ENCODE assay signal across 21 mouse cellular contexts in genomic region chr15:85604938-85605337, GRCm38 (mm10). TPM values are rescaled to one million over a fixed set of nuclear protein-coding genes. Genes with fewer than 3 reads are reported as not detected.
"Had no signal": no experiment of that assay in that cellular context is flagged by ENCODE, and none has a peak within 500 bp of the region (broad histone marks: within the 10 kb centered on the region; RNA-seq: fewer than 3 reads in every experiment).

No protein-coding gene starts in this region.

- H3K27me3 ChIP-seq: hindbrain, embryonic 12.5 days; intestine, embryonic 15.5 days; limb, embryonic 12.5 days had no signal

- DNase-seq: gastrocnemius, postnatal 14 days; heart, adult 18-20 months; heart, postnatal 10 days; heart, postnatal 4 days; kidney, adult 18-20 months; kidney, adult 8-10 months; kidney, postnatal 10 days; kidney, postnatal 25 days; kidney, postnatal 4 days; liver had no signal

- H3K9me3 ChIP-seq: heart, embryonic 10.5 days; heart, embryonic 12.5 days; hindbrain, embryonic 10.5 days; hindbrain, embryonic 12.5 days; intestine, embryonic 15.5 days; limb, embryonic 10.5 days; limb, embryonic 12.5 days had no signal

- H3K9ac ChIP-seq: heart, embryonic 12.5 days; hindbrain, embryonic 12.5 days; hindbrain, embryonic 14.5 days; intestine, embryonic 15.5 days had no signal

- H3K4me3 ChIP-seq: heart, embryonic 10.5 days; heart, embryonic 12.5 days; hindbrain, embryonic 10.5 days; hindbrain, embryonic 12.5 days; intestine, embryonic 15.5 days; left cerebral cortex, adult 2 months; limb, embryonic 10.5 days; limb, embryonic 12.5 days had no signal

- H3K27ac ChIP-seq: heart, embryonic 10.5 days; hindbrain, embryonic 12.5 days; hindbrain, embryonic 14.5 days; intestine, embryonic 15.5 days; limb, embryonic 10.5 days had no signal

- H3K36me3 ChIP-seq: heart, embryonic 10.5 days; heart, embryonic 12.5 days; hindbrain, embryonic 10.5 days; hindbrain, embryonic 12.5 days; intestine, embryonic 15.5 days; limb, embryonic 10.5 days; limb, embryonic 12.5 days had no signal

RNA-seq across cellular contexts. Expression of gene Wnt7b, which starts 22.7 kb away (rescaled TPM):
- total RNA-seq: granulocyte monocyte progenitor cell, adult 5-6 weeks had no signal
- polyA plus RNA-seq: inflammation-experienced regulatory T-cells, adult 6 months had no signal
